Mouse (Mus musculus): ENCODE results near the gene Zfp84. TPM values are rescaled to one million over a fixed set of nuclear protein-coding genes. Genes with fewer than 3 reads are reported as not detected.
A peak's percentile ranks its signal among the peaks of the same experiment; 100 is the strongest.

The Zfp84 gene
- polyA plus RNA-seq, 1 experiment from 2014 or later: 17.3 TPM

DNA sequence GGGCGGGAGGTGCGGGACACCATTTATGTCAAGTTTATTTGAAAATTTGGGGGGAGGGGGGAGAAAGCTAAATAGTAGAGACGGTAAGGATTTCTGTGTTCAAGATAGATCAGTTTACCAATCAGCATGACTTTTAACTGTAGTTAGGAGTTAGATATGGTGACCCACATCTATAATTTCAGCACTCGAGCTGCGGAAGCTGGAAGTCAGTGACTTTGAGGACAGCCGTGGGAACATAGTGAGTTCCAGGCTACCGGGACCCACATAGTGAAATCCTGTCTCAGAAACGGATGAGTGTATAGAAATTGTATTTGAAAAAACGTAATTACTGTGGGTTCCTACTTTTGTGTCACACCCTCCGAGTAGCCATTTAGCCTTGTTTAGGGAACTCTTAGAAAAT is 628 bp downstream of the Zfp84 start:
- WGBS: 9% methylated on average over 10 of the region's 10 CpGs
- peak overlapping the region; percentile 71 for H3K4me2 ChIP-seq (ENCODE audit: low read depth, low read length, severe bottlenecking)
- ATAC-seq (replicated peaks; ENCODE audit: low FRiP score) (no peak), DNase-seq (ENCODE audit: low spot score) (no peak)
- H3K27me3 ChIP-seq (ENCODE audit: control insufficient read depth, insufficient read depth, low read length): no peaks in the 10 kb centered on the region
- H3K36me3 ChIP-seq (ENCODE audit: control insufficient read depth, insufficient read depth, low read length): no peaks in the 10 kb centered on the region; the same call in 1 of the 2 replicates
- H3K4me3 ChIP-seq (ENCODE audit: low read depth, low read length): peak overlapping the region; percentile 75
- H3K4me1 ChIP-seq (replicated peaks; ENCODE audit: control insufficient read depth, insufficient read depth, low read length): no peaks in the 10 kb centered on the region; the same call in 1 of the 2 replicates
- no peaks in the 10 kb centered on the region for H3K9me3 ChIP-seq (ENCODE audit: control insufficient read depth, low read length)
- H3K9ac ChIP-seq (ENCODE audit: low read length): peak overlapping the region; percentile 80
- H3K27ac ChIP-seq (ENCODE audit: low read depth, low read length): 0 out of 2 replicates have a peak overlapping the region, but pooled peaks have one; percentile 27

DNA sequence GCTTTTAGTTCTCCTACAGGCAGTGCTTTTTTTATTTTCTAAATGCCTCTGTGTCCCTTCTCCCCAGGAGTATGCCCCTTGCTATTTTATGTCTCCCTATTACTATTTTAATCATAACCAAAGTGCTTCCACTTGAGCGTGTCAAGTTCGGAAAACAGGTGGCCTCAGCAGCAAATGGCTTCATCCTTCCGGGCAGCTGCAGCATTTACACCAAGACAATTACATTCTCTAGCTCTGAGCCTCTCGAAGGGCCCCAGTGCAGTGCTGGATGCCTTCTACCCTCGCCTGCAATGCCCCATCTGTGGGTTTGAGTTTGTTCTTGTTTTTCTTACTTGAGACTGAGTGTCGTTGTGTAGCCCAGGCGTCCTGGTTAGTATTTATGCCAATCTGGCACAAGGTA is 5.2 kb downstream of the Zfp84 start:
- no peak for ATAC-seq (replicated peaks; ENCODE audit: low FRiP score)
- Histone ChIP-seq H3K27ac (ENCODE audit: low read depth, low read length) (no peak overlapping the region), H3K36me3 (ENCODE audit: control insufficient read depth, insufficient read depth, low read length) (peaks cover 27% of the 10 kb centered on the region), H3K27me3 (ENCODE audit: control insufficient read depth, insufficient read depth, low read length) (no peaks in the 10 kb centered on the region), H3K4me2 (ENCODE audit: low read depth, low read length, severe bottlenecking) (no peak overlapping the region), H3K9ac (ENCODE audit: low read length) (no peak overlapping the region), H3K4me3 (ENCODE audit: low read depth, low read length) (no peak overlapping the region), H3K9me3 (ENCODE audit: control insufficient read depth, low read length) (no peaks in the 10 kb centered on the region), H3K4me1 (replicated peaks; ENCODE audit: control insufficient read depth, insufficient read depth, low read length) (no peaks in the 10 kb centered on the region; the same call in 1 of the 2 replicates)
- 91% methylated on average over 7 of the region's 7 CpGs for WGBS
- DNase-seq (ENCODE audit: low spot score): no peak

- Histone ChIP-seq H3K4me3 (ENCODE audit: low read depth, low read length) (no peak overlapping the region), H3K36me3 (ENCODE audit: control insufficient read depth, insufficient read depth, low read length) (peaks cover 30% of the 10 kb centered on the region)
These were observed 6.0 kb downstream of the Zfp84 start for GRCm38 (mm10) chr7:29774371-29774770.

GRCm38 (mm10) chr7:29776568-29776967 is 8.2 kb downstream of the Zfp84 start:
- WGBS: 96% methylated on average over 19 of the region's 19 CpGs
- peaks cover 30% of the 10 kb centered on the region for H3K36me3 ChIP-seq (ENCODE audit: control insufficient read depth, insufficient read depth, low read length)
- no peak overlapping the region for H3K4me2 ChIP-seq (ENCODE audit: low read depth, low read length, severe bottlenecking)
- no peaks in the 10 kb centered on the region for H3K27me3 ChIP-seq (ENCODE audit: control insufficient read depth, insufficient read depth, low read length)
- H3K4me3 ChIP-seq (ENCODE audit: low read depth, low read length): no peak overlapping the region
- DNase-seq (ENCODE audit: low spot score): no peak
- no peaks in the 10 kb centered on the region for H3K9me3 ChIP-seq (ENCODE audit: control insufficient read depth, low read length)
- no peak overlapping the region for H3K9ac ChIP-seq (ENCODE audit: low read length)
- no peak for ATAC-seq (replicated peaks; ENCODE audit: low FRiP score)
- H3K4me1 ChIP-seq (replicated peaks; ENCODE audit: control insufficient read depth, insufficient read depth, low read length): no peaks in the 10 kb centered on the region
- H3K27ac ChIP-seq (ENCODE audit: low read depth, low read length): no peak overlapping the region

More at GRCm38 (mm10) chr7:29774371-29774770, 6.0 kb downstream of the Zfp84 start:
- DNase-seq (ENCODE audit: low spot score) (no peak), ATAC-seq (replicated peaks; ENCODE audit: low FRiP score) (no peak)
- Histone ChIP-seq H3K4me2 (ENCODE audit: low read depth, low read length, severe bottlenecking) (no peak overlapping the region), H3K9ac (ENCODE audit: low read length) (no peak overlapping the region), H3K9me3 (ENCODE audit: control insufficient read depth, low read length) (no peaks in the 10 kb centered on the region), H3K27me3 (ENCODE audit: control insufficient read depth, insufficient read depth, low read length) (no peaks in the 10 kb centered on the region), H3K27ac (ENCODE audit: low read depth, low read length) (no peak overlapping the region), H3K4me1 (replicated peaks; ENCODE audit: control insufficient read depth, insufficient read depth, low read length) (no peaks in the 10 kb centered on the region; the same call in 1 of the 2 replicates)
- WGBS: 91% methylated on average over 3 of the region's 3 CpGs

GRCm38 (mm10) chr7:29777372-29777771 is 9.0 kb downstream of the Zfp84 start:
- 94% methylated on average over 10 of the region's 10 CpGs for WGBS
- Histone ChIP-seq H3K36me3 (ENCODE audit: control insufficient read depth, insufficient read depth, low read length) (peaks cover 30% of the 10 kb centered on the region), H3K27me3 (ENCODE audit: control insufficient read depth, insufficient read depth, low read length) (no peaks in the 10 kb centered on the region), H3K4me1 (replicated peaks; ENCODE audit: control insufficient read depth, insufficient read depth, low read length) (no peaks in the 10 kb centered on the region), H3K27ac (ENCODE audit: low read depth, low read length) (no peak overlapping the region), H3K9ac (ENCODE audit: low read length) (no peak overlapping the region), H3K4me2 (ENCODE audit: low read depth, low read length, severe bottlenecking) (no peak overlapping the region), H3K9me3 (ENCODE audit: control insufficient read depth, low read length) (no peaks in the 10 kb centered on the region), H3K4me3 (ENCODE audit: low read depth, low read length) (no peak overlapping the region)
- ATAC-seq (replicated peaks; ENCODE audit: low FRiP score) (no peak), DNase-seq (ENCODE audit: low spot score) (no peak)

GRCm38 (mm10) chr7:29783871-29784551 is 15.7 kb downstream of the Zfp84 start, which contains the start of gene Zfp30:
Gene Zfp30, plus strand, starts transcription at chr7:29783998.
- no peaks in the 10 kb centered on the region for H3K27me3 ChIP-seq (ENCODE audit: control insufficient read depth, insufficient read depth, low read length)
- peak within 1 kb of the TSS; percentile 78 for H3K27ac ChIP-seq (ENCODE audit: low read depth, low read length)
- peak within 1 kb of the TSS; percentile 80 for H3K4me2 ChIP-seq (ENCODE audit: low read depth, low read length, severe bottlenecking)
- under 1% methylated on average over 45 of the region's 45 CpGs for WGBS
- H3K4me3 ChIP-seq (ENCODE audit: low read depth, low read length): peak within 1 kb of the TSS; percentile 76
- H3K4me1 ChIP-seq (replicated peaks; ENCODE audit: control insufficient read depth, insufficient read depth, low read length): peaks cover 8% of the 10 kb centered on the region; the same call in 1 of the 2 replicates
- H3K36me3 ChIP-seq (ENCODE audit: control insufficient read depth, insufficient read depth, low read length): no peaks in the 10 kb centered on the region
- DNase-seq (ENCODE audit: low spot score): peak; percentile 95
- ATAC-seq (replicated peaks; ENCODE audit: low FRiP score): peak; percentile 98
- H3K9me3 ChIP-seq (ENCODE audit: control insufficient read depth, low read length): no peaks in the 10 kb centered on the region
- peak within 1 kb of the TSS; percentile 90 for H3K9ac ChIP-seq (ENCODE audit: low read length)

- WGBS: 68% methylated on average over 8 of the region's 8 CpGs
- no peaks in the 10 kb centered on the region for H3K27me3 ChIP-seq (ENCODE audit: control insufficient read depth, insufficient read depth, low read length)
- H3K9ac ChIP-seq (ENCODE audit: low read length): peak overlapping the region; percentile 50
- ATAC-seq (replicated peaks; ENCODE audit: low FRiP score) (no peak), DNase-seq (ENCODE audit: low spot score) (no peak)
- H3K4me3 ChIP-seq (ENCODE audit: low read depth, low read length): peak overlapping the region; percentile 76
- H3K4me1 ChIP-seq (replicated peaks; ENCODE audit: control insufficient read depth, insufficient read depth, low read length): peaks cover 8% of the 10 kb centered on the region; the same call in 1 of the 2 replicates
- H3K36me3 ChIP-seq (ENCODE audit: control insufficient read depth, insufficient read depth, low read length): peaks cover 5% of the 10 kb centered on the region; the same call in 1 of the 2 replicates
- H3K27ac ChIP-seq (ENCODE audit: low read depth, low read length): no peak overlapping the region
- no peaks in the 10 kb centered on the region for H3K9me3 ChIP-seq (ENCODE audit: control insufficient read depth, low read length)
- H3K4me2 ChIP-seq (ENCODE audit: low read depth, low read length, severe bottlenecking): peak overlapping the region; percentile 80
These were observed 16.7 kb downstream of the Zfp84 start for GRCm38 (mm10) chr7:29785023-29785422.

GRCm38 (mm10) chr7:29785888-29786287 is 17.5 kb downstream of the Zfp84 start:
- Histone ChIP-seq H3K4me1 (replicated peaks; ENCODE audit: control insufficient read depth, insufficient read depth, low read length) (peaks cover 8% of the 10 kb centered on the region; the same call in 1 of the 2 replicates), H3K27ac (ENCODE audit: low read depth, low read length) (no peak overlapping the region), H3K4me2 (ENCODE audit: low read depth, low read length, severe bottlenecking) (peak overlapping the region; percentile 80), H3K27me3 (ENCODE audit: control insufficient read depth, insufficient read depth, low read length) (no peaks in the 10 kb centered on the region), H3K9ac (ENCODE audit: low read length) (no peak overlapping the region; the same call in 1 of the 2 replicates), H3K9me3 (ENCODE audit: control insufficient read depth, low read length) (no peaks in the 10 kb centered on the region), H3K4me3 (ENCODE audit: low read depth, low read length) (peak overlapping the region; percentile 76), H3K36me3 (ENCODE audit: control insufficient read depth, insufficient read depth, low read length) (peaks cover 5% of the 10 kb centered on the region; the same call in 1 of the 2 replicates)
- DNase-seq (ENCODE audit: low spot score): no peak
- 85% methylated on average over 5 of the region's 5 CpGs for WGBS
- no peak for ATAC-seq (replicated peaks; ENCODE audit: low FRiP score)

Measured in forebrain, embryonic 11.5 days (tissue).